ENCODE assay signal across 8 mouse cellular contexts in the genomic region with DNA sequence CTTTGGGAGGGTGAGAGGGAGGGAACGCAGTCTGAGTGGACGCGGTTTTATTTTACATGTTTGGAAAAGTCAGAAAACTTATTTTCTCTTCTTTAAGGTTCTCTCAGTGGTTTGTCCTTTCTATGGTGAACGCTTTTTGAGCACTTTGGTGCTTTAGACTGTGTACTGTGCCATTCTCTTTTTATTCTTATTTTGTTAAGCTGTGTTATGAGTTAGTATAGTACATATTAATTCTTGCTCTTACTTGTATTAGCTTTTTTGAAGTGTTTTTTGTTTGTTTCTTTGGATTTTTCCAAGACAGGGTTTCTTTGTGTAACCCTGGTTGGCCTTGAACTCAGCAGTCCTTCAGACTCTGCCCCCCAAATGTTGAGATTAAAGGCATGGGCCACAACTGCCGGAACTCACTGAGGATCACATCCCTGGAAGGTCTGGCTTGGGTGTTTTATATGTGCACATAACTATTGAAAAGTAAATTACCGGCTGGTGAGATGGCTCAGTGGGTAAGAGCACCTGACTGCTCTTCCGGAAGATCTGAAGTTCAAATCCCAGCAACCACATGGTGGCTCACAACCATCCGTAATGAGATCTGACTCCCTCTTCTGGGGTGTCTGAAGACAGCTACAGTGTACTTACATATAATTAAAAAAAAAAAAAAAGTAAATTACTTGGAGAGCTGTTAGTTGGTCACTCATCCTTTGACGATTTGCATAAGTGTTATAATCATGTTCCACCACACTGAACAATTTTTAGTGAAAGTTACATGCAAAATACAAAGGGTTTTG. TPM values are rescaled to one million over a fixed set of nuclear protein-coding genes. Genes with fewer than 3 reads are reported as not detected.
A peak's percentile ranks its signal among the peaks of the same experiment; 100 is the strongest.
DNase-seq lines count a peak whose midpoint lies in the region; ATAC-seq and TF ChIP-seq lines count a peak whose summit lies in the region.

No protein-coding gene starts in this region.

- no peak overlapping the region for H3K4me2 ChIP-seq in forebrain, postnatal 0 days (ENCODE audit: low read depth)
- H3K4me2 ChIP-seq in liver, embryonic 11.5 days: no peak overlapping the region

- no peak overlapping the region for H3K4me3 ChIP-seq in forebrain, postnatal 0 days (ENCODE audit: low read depth, low read length)
- no peak overlapping the region for H3K4me3 ChIP-seq in liver, embryonic 11.5 days (ENCODE audit: low read depth, low read length)

- H3K4me1 ChIP-seq in forebrain, postnatal 0 days (ENCODE audit: insufficient read depth): no peaks in the 10 kb centered on the region
- 0 out of 2 replicates have a peak, but pooled peaks cover 2% of the 10 kb centered on the region for H3K4me1 ChIP-seq in liver, embryonic 11.5 days (replicated peaks; ENCODE audit: control insufficient read depth, insufficient read depth, low read length)

- 8% methylated on average over 9 of the region's 9 CpGs for WGBS in forebrain, postnatal 0 days
- WGBS in liver, embryonic 11.5 days: 6% methylated on average over 9 of the region's 9 CpGs

- 0 out of 2 replicates have a peak overlapping the region, but pooled peaks have one; percentile 57 for H3K27ac ChIP-seq in forebrain, postnatal 0 days (ENCODE audit: low read depth, low read length)
- H3K27ac ChIP-seq in liver, embryonic 11.5 days (ENCODE audit: low read depth, low read length): peak overlapping the region; percentile 59

- peak; percentile 83 for ATAC-seq in forebrain, postnatal 0 days
- peak; percentile 60 for ATAC-seq in inflammation-experienced regulatory T-cells, adult 6 months
- ATAC-seq in liver, embryonic 11.5 days (replicated peaks; ENCODE audit: low FRiP score): peak; percentile 85

- H3K36me3 ChIP-seq in forebrain, postnatal 0 days (ENCODE audit: insufficient read depth): no peaks in the 10 kb centered on the region
- no peaks in the 10 kb centered on the region for H3K36me3 ChIP-seq in liver, embryonic 11.5 days (ENCODE audit: control insufficient read depth, insufficient read depth, low read length)

- no peak for TF ChIP-seq CTCF in forebrain, postnatal 0 days (IDR thresholded peaks at IDR 0.05; ENCODE audit: low read depth)

- no peaks in the 10 kb centered on the region for H3K9me3 ChIP-seq in forebrain, postnatal 0 days (ENCODE audit: low read length)
- no peaks in the 10 kb centered on the region for H3K9me3 ChIP-seq in liver, embryonic 11.5 days (ENCODE audit: control insufficient read depth, low read length)

- no peaks in the 10 kb centered on the region for H3K27me3 ChIP-seq in forebrain, postnatal 0 days (ENCODE audit: insufficient read depth, low read length)
- no peaks in the 10 kb centered on the region; the same call in 1 of the 2 replicates for H3K27me3 ChIP-seq in liver, embryonic 11.5 days (replicated peaks; ENCODE audit: control insufficient read depth, insufficient read depth, low read length)

- DNase-seq in lung, adult 18-20 months: peak; percentile 49 to 65
- no peak for DNase-seq in lung, postnatal 14 days
- peak; percentile 52 for DNase-seq in adipocyte (ENCODE audit: low spot score)
- DNase-seq in forebrain, postnatal 0 days: peak; percentile 66
- peak; percentile 60 for DNase-seq in liver, embryonic 11.5 days (ENCODE audit: low spot score)
- peak; percentile 67 to 69 for DNase-seq in natural killer cell, adult 2 months (ENCODE audit: low spot score in 2 of 2)
- DNase-seq in gastrocnemius, postnatal 10 days: no peak

- no peak overlapping the region for H3K9ac ChIP-seq in forebrain, postnatal 0 days
- no peak overlapping the region for H3K9ac ChIP-seq in liver, embryonic 11.5 days (ENCODE audit: low read depth, low read length)

RNA-seq across cellular contexts. Expression of a gene that starts 57.8 kb away (rescaled TPM):
- 0.23 and 0.81 TPM in 2 replicates for total RNA-seq in forebrain, postnatal 0 days (2014; rRNA removed)
- polyA plus RNA-seq in forebrain, postnatal 0 days (2015; fragmentation: Nextera tagmentation; extraction: Ambion mirVana): 0.03 and 0.23 TPM in 2 replicates
- polyA plus RNA-seq in inflammation-experienced regulatory T-cells, adult 6 months (2017; shearing (Covaris generic)): under 1 TPM in 2 of 3 experiments, not detected in 1; 0.34 to 0.60 TPM
- 0.32 and 0.48 TPM in 2 replicates for polyA plus RNA-seq in liver, embryonic 11.5 days (2014; fragmentation: Nextera tagmentation; extraction: Ambion mirVana)
- total RNA-seq in gastrocnemius, postnatal 10 days (2021): 1 to 10 TPM in 1 of 2 experiments, under 1 TPM in 1; 0.45 to 1.4 TPM

RNA-seq across cellular contexts. Expression of a gene that starts 57.9 kb away (rescaled TPM):
- 1.9 and 4.0 TPM in 2 replicates for total RNA-seq in forebrain, postnatal 0 days (2014; rRNA removed)
- 1.9 and 2.6 TPM in 2 replicates for polyA plus RNA-seq in forebrain, postnatal 0 days (2015; fragmentation: Nextera tagmentation; extraction: Ambion mirVana)
- 1 to 10 TPM; 1.6 to 5.3 (median 2.1) TPM for polyA plus RNA-seq in inflammation-experienced regulatory T-cells, adult 6 months (2017; shearing (Covaris generic))
- 5.0 and 5.5 TPM in 2 replicates for polyA plus RNA-seq in liver, embryonic 11.5 days (2014; fragmentation: Nextera tagmentation; extraction: Ambion mirVana)
- 1 to 10 TPM; 1.5 to 1.7 TPM for total RNA-seq in gastrocnemius, postnatal 10 days (2021)

Comparison
In these comparisons a context has a peak if more than half of its experiments do, and no peak if none do; other contexts are left out.
1. DNase-seq: peak in lung, adult 18-20 months (2 of 2), adipocyte (single experiment), forebrain, postnatal 0 days (single experiment), liver, embryonic 11.5 days (single experiment) and natural killer cell, adult 2 months (2 of 2); none in lung, postnatal 14 days (single experiment) and gastrocnemius, postnatal 10 days (single experiment).
2. Peak in every context shown above with its lines, with median percentiles within 50 percentile points of each other: ATAC-seq.